11 mouse cellular contexts compared by ENCODE assay signal in genomic region chr4:135877742-135878141, GRCm38 (mm10). TPM values are rescaled to one million over a fixed set of nuclear protein-coding genes. Genes with fewer than 3 reads are reported as not detected.
A peak's percentile ranks its signal among the peaks of the same experiment; 100 is the strongest.
DNase-seq lines count a peak whose midpoint lies in the region; TF ChIP-seq lines count a peak whose summit lies in the region.
"Had no signal": no experiment of that assay in that cellular context is flagged by ENCODE, and none has a peak within 500 bp of the region (broad histone marks: within the 10 kb centered on the region; RNA-seq: fewer than 3 reads in every experiment).

No protein-coding gene starts in this region.

- peaks cover 22% of the 10 kb centered on the region for H3K4me1 ChIP-seq in lung, adult 2 months (ENCODE audit: control insufficient read depth, insufficient read depth, low read length)

- WGBS in lung, adult 2 months = 46% methylated on average over 2 of the region's 2 CpGs

- TF ChIP-seq CTCF in lung, adult 2 months (IDR thresholded peaks at IDR 0.05; ENCODE audit: insufficient read depth, low read length) = 0 out of 2 replicates have a peak, but pooled peaks have one; percentile 13

- TF ChIP-seq POLR2A in lung, adult 2 months (IDR thresholded peaks at IDR 0.05; ENCODE audit: borderline replicate concordance, extremely low read depth, low read depth, low read length) = no peak

- H3K4me3 ChIP-seq in lung, adult 2 months (replicated peaks; ENCODE audit: extremely low read depth, low read depth, low read length) = no peak overlapping the region
- H3K4me3 ChIP-seq: erythroblast, embryonic 14.5 days had no signal

- DNase-seq in heart, adult 18-20 months = peak; percentile 45 to 66
- no peak for DNase-seq in heart, postnatal 25 days (ENCODE audit: low spot score)
- DNase-seq in lung, adult 2 months = no peak
- no peak for DNase-seq in lung, postnatal 25 days (ENCODE audit: low spot score)
- DNase-seq in MN1 (ENCODE audit: low spot score) = peak; percentile 67
- peak; percentile 37 for DNase-seq in induced T-regulatory cell, adult 2 months (ENCODE audit: low read depth)
- DNase-seq in right cerebral cortex, postnatal 14 days = no peak
- DNase-seq in thymus, postnatal 25 days = no peak
- DNase-seq: cerebellum, adult 9-11 months; right cerebral cortex, postnatal 4 days had no signal

- intact Hi-C loops in heart, postnatal 25 days (cut with DNase I) = loop anchor here (1.0 to 10.0 kb wide), 3 partner anchors 55 to 173 kb away; no protein-coding TSS in a partner anchor

RNA-seq across cellular contexts. Expression of gene Pnrc2, which starts 4.1 kb away (rescaled TPM):
- total RNA-seq in heart, adult 18-20 months (2021) = 10 to 100 TPM; 62.7 to 68.0 TPM
- total RNA-seq in heart, postnatal 25 days (2021) = 10 to 100 TPM; 57.7 to 67.0 TPM
- 13.6 and 21.0 TPM in 2 replicates for polyA plus RNA-seq in lung, adult 2 months (2012; rRNA removed)

RNA-seq across cellular contexts. Expression of gene Cnr2, which starts 17.5 kb away (rescaled TPM):
- 1 to 10 TPM in 1 of 2 experiments, under 1 TPM in 1; 0.52 to 1.7 TPM for total RNA-seq in heart, adult 18-20 months (2021)
- total RNA-seq in heart, postnatal 25 days (2021) = under 1 TPM; 0.34 to 0.36 TPM
- polyA plus RNA-seq in lung, adult 2 months (2012; rRNA removed) = 7.3 and 9.1 TPM in 2 replicates
- polyA plus RNA-seq: erythroblast, embryonic 14.5 days had no signal

RNA-seq across cellular contexts. Expression of gene Srsf10, which starts 22.2 kb away (rescaled TPM):
- total RNA-seq in heart, adult 18-20 months (2021) = 10 to 100 TPM; 40.6 to 50.5 TPM
- 10 to 100 TPM; 41.7 to 47.7 TPM for total RNA-seq in heart, postnatal 25 days (2021)
- polyA plus RNA-seq in lung, adult 2 months (2012; rRNA removed) = 72.6 and 84.9 TPM in 2 replicates

RNA-seq across cellular contexts. Expression of gene Fuca1, which starts 42.8 kb away (rescaled TPM):
- 10 to 100 TPM; 31.7 to 35.3 TPM for total RNA-seq in heart, adult 18-20 months (2021)
- total RNA-seq in heart, postnatal 25 days (2021) = 10 to 100 TPM; 27.4 to 29.0 TPM
- polyA plus RNA-seq in lung, adult 2 months (2012; rRNA removed) = 51.5 and 64.0 TPM in 2 replicates

Comparison
In these comparisons a context has a peak if more than half of its experiments do, and no peak if none do; other contexts are left out.
1. DNase-seq: peak in heart, adult 18-20 months (2 of 2), MN1 (single experiment) and induced T-regulatory cell, adult 2 months (single experiment); none in heart, postnatal 25 days (single experiment), lung, adult 2 months (single experiment), lung, postnatal 25 days (single experiment), right cerebral cortex, postnatal 14 days (single experiment) and thymus, postnatal 25 days (single experiment).